15 mouse cellular contexts compared by ENCODE assay signal in the genomic region with DNA sequence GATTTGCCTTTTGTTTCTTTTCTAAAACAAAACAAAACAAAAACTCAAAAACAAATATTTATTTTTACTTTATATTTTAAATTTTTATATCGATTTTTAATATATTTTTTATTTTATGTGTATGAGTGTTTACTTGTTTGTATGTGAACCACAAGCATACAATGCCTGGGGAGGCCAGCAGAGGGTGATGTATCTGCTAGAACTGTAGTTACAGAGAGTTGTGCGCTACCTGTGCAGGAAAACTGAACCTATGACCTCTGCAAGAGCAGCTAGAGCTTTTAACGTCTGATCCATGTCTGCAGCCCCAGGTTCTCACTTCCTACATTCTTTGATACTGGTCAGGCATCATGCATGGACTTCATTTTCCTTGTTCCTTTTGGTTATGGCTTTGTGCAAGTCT.
"Had no signal": no experiment of that assay in that cellular context is flagged by ENCODE, and none has a peak within 500 bp of the region (broad histone marks: within the 10 kb centered on the region; RNA-seq: fewer than 3 reads in every experiment).

No protein-coding gene starts in this region.

- H3K27ac ChIP-seq: kidney, embryonic 15.5 days; left cerebral cortex, adult 2 months; liver, embryonic 13.5 days; stomach, embryonic 15.5 days had no signal

- DNase-seq: kidney, adult 11 months; kidney, adult 8-10 months; kidney, postnatal 14 days; layer of hippocampus, adult 9-11 months; liver, embryonic 13.5 days; lung, adult 2 months; lung, postnatal 14 days; midbrain, embryonic 14.5 days; right cerebral cortex, postnatal 14 days; spleen, adult 18-20 months; thymus, adult 2 months; thymus, postnatal 25 days had no signal

- H3K27me3 ChIP-seq: kidney, embryonic 15.5 days; liver, embryonic 13.5 days; stomach, embryonic 15.5 days had no signal

- H3K4me1 ChIP-seq: kidney, embryonic 15.5 days; stomach, embryonic 15.5 days had no signal

- H3K9me3 ChIP-seq: kidney, embryonic 15.5 days; liver, embryonic 13.5 days; stomach, embryonic 15.5 days had no signal

- H3K36me3 ChIP-seq: kidney, embryonic 15.5 days; liver, embryonic 13.5 days; stomach, embryonic 15.5 days had no signal

- H3K4me3 ChIP-seq: kidney, embryonic 15.5 days; left cerebral cortex, adult 2 months; liver, embryonic 13.5 days; stomach, embryonic 15.5 days had no signal
